Mouse (Mus musculus) midbrain, embryonic 15.5 days (tissue): Measurements from ENCODE around the gene Kcnh2. TPM values are rescaled to one million over a fixed set of nuclear protein-coding genes. Genes with fewer than 3 reads are reported as not detected.
A peak's percentile ranks its signal among the peaks of the same experiment; 100 is the strongest.

Source experiments
- ATAC-seq: fragments of 200-750 bp; cut with Nextera tagmentation; replicated peaks from 2 replicates; pipeline ENCODE4 v1.8.0; 2017; ENCODE audit warnings: moderate TSS enrichment
- H3K27ac ChIP-seq: fragments of 300-500 bp; sonication (generic); 2 replicates; pipeline ENCODE4 v1.5.1; 2015; ENCODE audit warnings: mild to moderate bottlenecking, inconsistent platforms
- H3K27me3 ChIP-seq: fragments of 300-500 bp; sonication (generic); replicated peaks from 2 replicates; pipeline ENCODE4 v1.6.1; 2015; ENCODE audit warnings: inconsistent platforms
- H3K36me3 ChIP-seq: fragments of 300-500 bp; sonication (generic); replicated peaks from 2 replicates; pipeline ENCODE4 v1.6.1; 2015; ENCODE audit warnings: inconsistent platforms
- H3K4me1 ChIP-seq: fragments of 300-500 bp; sonication (generic); 2 replicates; pipeline ENCODE4 v1.6.1; 2015; ENCODE audit warnings: inconsistent platforms
- H3K4me2 ChIP-seq: fragments of 300-500 bp; sonication (generic); 2 replicates; pipeline ENCODE4 v1.6.1; 2015; ENCODE audit warnings: inconsistent platforms, mild to moderate bottlenecking, moderate library complexity
- H3K4me3 ChIP-seq: fragments of 300-500 bp; sonication (generic); 2 replicates; pipeline ENCODE4 v1.5.1; 2015; ENCODE audit warnings: mild to moderate bottlenecking, inconsistent platforms
- H3K9ac ChIP-seq: fragments of 300-500 bp; sonication (generic); 2 replicates; pipeline ENCODE4 v1.6.1; 2015; ENCODE audit warnings: mild to moderate bottlenecking, inconsistent platforms
- H3K9me3 ChIP-seq: fragments of 300-500 bp; sonication (generic); 2 replicates; pipeline ENCODE4 v1.6.1; 2016; ENCODE audit warnings: inconsistent platforms
- WGBS: fragments of 180-500 bp; shearing (Covaris S2); methylation state at CpG from one replicate; pipeline ENCODE4 v1.1.7; 2015; ENCODE audit warnings: mixed read lengths; 5-methylcytosine and 5-hydroxymethylcytosine counted together
- polyA plus RNA-seq: library from polyadenylated mRNA; unstranded; fragments of >200 nt; fragmentation: Nextera tagmentation; extraction: Ambion mirVana; gene quantifications from 2 replicates; pipeline ENCODE4 v1.2.1, GENCODE M21; 2015

Kcnh2 gene
- polyA plus RNA-seq, 1 experiment from 2014 or later, result 11.8 TPM

DNA sequence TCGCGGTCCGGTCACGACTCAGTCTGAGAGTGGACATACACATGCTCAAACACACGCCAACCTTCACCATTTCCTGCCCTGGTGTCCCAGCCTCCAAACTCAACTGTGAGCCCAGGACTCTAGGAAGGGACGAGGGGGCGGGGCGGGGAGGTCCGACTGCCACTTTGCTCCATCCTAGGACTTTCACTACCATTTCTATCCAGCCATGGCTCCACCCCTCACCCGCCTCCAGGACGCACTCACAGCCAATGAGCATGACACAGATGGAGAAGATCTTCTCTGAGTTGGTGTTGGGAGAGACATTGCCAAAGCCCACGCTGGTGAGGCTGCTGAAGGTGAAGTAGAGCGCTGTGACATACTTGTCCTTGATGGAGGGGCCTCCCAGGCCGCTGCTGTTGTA is 26.2 kb downstream of the Kcnh2 start:
- H3K27ac ChIP-seq, result no peak overlapping the region
- no peaks in the 10 kb centered on the region for H3K9me3 ChIP-seq
- H3K36me3 ChIP-seq, result peaks cover 14% of the 10 kb centered on the region; the same call in 1 of the 2 replicates
- H3K4me3 ChIP-seq, result no peak overlapping the region
- H3K9ac ChIP-seq, result no peak overlapping the region
- no peak overlapping the region for H3K4me2 ChIP-seq
- peaks cover 40% of the 10 kb centered on the region for H3K4me1 ChIP-seq
- no peak for ATAC-seq
- 61% methylated on average over 14 of the region's 14 CpGs for whole genome bisulfite sequencing
- no peaks in the 10 kb centered on the region for H3K27me3 ChIP-seq

DNA sequence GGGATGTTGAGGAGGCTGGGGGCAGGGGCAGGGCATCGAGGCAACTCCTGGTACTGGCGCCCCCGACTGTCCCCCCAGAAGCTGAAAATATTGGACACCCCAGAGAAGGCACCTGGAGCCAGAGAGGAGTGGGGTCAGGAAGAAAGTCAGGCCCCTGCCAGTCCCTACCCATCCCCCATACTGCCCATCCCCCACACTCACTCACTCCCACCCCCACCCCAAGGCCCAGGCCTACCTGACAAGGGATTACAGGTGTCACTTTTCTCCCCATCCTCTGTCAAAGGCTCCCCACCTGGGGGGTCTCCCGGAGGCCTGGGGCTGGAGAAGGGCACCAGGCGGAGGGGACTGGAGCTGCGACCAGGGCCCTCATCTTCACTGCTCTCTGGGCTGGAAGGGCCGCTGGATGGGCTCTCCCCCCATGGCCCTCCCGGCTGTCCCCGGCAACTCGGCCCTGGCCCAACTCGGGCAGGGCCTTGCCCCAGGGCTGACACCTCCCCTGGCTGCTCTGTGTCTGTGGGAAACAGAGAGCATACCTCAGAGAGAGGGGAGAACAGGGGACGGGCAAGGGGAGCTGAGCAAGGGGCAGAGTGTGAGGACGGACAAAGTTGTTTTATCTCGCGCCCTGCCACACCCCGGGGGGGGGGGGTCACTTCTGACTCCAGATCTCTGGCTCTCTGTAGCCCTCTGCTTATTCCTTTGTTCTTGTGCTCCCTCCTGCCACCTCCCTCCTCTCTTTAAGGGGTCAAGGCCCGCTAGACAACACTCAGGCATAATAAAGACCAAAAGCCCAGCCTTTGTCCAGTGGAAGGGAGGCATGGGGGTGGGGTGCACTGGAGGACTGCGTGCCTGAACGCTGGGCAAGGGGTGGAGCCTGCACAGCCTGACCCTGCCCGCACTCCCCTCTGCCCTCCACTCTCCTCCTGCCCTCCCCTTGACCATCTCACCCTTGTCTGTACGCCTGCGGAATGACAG is 29.4 kb downstream of the Kcnh2 start:
- Histone ChIP-seq H3K4me3 (no peak overlapping the region), H3K36me3 (peaks cover 14% of the 10 kb centered on the region; the same call in 1 of the 2 replicates), H3K4me2 (no peak overlapping the region), H3K27me3 (no peaks in the 10 kb centered on the region), H3K9me3 (no peaks in the 10 kb centered on the region), H3K27ac (no peak overlapping the region), H3K9ac (no peak overlapping the region), H3K4me1 (peaks cover 21% of the 10 kb centered on the region)
- WGBS, result 9% methylated on average over 22 of the region's 22 CpGs
- peak; percentile 38 for ATAC-seq

DNA sequence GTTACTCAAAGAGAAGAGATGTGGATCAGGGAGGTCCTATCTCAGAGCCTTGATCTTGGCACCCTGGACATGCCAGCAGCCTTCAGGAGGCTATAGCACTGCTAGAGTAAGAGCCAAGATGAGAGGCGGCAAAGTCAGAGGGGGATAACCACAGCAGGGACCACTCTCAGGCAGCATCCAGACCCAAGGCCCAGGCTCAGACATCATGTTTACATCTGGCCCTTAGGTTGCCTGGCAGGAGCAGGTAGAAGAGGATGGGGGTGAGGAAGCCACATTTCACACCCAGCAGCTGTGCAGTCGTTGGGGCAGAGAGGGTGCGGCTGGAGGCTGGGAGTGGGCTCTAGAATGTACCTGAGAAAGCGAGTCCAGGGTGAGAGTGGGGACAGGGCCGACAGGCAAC is 30.5 kb downstream of the Kcnh2 start:
- H3K27me3 ChIP-seq, result no peaks in the 10 kb centered on the region
- no peak overlapping the region for H3K9ac ChIP-seq
- no peak overlapping the region for H3K4me3 ChIP-seq
- no peak for ATAC-seq
- H3K4me2 ChIP-seq, result no peak overlapping the region
- 57% methylated on average over 5 of the region's 5 CpGs for WGBS
- H3K27ac ChIP-seq, result no peak overlapping the region
- peaks cover 21% of the 10 kb centered on the region for H3K4me1 ChIP-seq
- H3K9me3 ChIP-seq, result no peaks in the 10 kb centered on the region
- peaks cover 14% of the 10 kb centered on the region; the same call in 1 of the 2 replicates for H3K36me3 ChIP-seq

DNA sequence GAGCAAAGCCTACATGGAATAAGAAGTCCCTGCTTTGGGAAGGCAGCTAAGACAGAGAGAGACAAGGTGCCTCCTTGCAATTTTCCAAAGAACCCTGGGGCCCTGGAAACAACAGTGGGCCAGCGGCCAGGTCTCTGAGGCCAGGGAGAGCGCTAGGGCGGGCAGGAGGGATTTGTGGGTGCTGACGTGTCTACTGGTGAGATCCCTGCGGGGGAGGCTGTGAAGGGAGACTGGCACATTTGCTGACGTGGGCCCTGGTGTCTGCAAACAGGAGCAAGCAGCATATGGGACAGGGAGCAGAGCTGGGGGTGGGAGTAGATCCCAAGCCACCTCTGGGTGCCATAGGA is 31.0 kb downstream of the Kcnh2 start:
- peaks cover 12% of the 10 kb centered on the region; the same call in 1 of the 2 replicates for H3K36me3 ChIP-seq
- 36% methylated on average over 6 of the region's 6 CpGs for WGBS
- H3K27ac ChIP-seq, result no peak overlapping the region
- no peak overlapping the region for H3K9ac ChIP-seq
- H3K4me2 ChIP-seq, result no peak overlapping the region
- H3K4me3 ChIP-seq, result no peak overlapping the region
- no peaks in the 10 kb centered on the region for H3K9me3 ChIP-seq
- no peaks in the 10 kb centered on the region for H3K27me3 ChIP-seq
- no peak for ATAC-seq
- peaks cover 21% of the 10 kb centered on the region for H3K4me1 ChIP-seq

DNA sequence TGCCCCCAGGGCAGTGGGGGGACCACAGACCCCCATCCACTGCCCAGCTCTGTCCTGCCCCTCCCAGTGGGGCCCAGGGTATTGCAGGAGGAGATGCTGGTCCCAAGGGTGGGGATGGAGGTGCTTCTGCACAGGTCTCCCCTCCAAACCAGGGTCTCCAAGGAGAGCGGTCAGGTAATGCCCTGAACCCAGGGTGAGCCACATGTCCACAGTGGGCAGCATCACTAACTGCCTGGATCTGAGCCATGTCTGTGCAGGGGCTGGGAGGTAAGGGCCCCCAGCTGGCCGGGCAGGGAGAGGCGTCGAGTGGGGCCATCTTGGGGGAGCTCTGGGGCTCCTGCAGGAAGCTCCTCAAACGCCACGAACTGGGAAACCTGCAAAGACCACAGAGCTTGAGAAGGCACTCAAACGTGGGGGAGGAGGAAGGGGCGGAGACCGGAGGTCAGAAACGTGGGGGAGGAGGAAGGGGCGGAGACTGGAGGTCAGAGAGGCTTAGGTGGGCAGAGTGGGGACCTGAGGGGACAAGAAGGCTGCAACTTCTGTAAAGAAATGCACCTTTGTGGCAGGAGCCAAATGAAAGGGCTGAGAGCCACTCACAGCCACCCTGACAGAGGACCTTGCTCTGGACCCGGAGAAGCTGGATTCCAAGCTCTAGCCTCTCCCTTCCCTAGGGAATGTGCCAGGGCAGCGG is 31.5 kb downstream of the Kcnh2 start:
- H3K27ac ChIP-seq, result no peak overlapping the region
- H3K36me3 ChIP-seq, result peaks cover 7% of the 10 kb centered on the region; the same call in 1 of the 2 replicates
- 15% methylated on average over 13 of the region's 13 CpGs for WGBS
- H3K27me3 ChIP-seq, result no peaks in the 10 kb centered on the region
- peaks cover 21% of the 10 kb centered on the region for H3K4me1 ChIP-seq
- H3K9me3 ChIP-seq, result no peaks in the 10 kb centered on the region
- no peak overlapping the region for H3K9ac ChIP-seq
- H3K4me3 ChIP-seq, result no peak overlapping the region
- H3K4me2 ChIP-seq, result no peak overlapping the region
- ATAC-seq, result no peak

DNA sequence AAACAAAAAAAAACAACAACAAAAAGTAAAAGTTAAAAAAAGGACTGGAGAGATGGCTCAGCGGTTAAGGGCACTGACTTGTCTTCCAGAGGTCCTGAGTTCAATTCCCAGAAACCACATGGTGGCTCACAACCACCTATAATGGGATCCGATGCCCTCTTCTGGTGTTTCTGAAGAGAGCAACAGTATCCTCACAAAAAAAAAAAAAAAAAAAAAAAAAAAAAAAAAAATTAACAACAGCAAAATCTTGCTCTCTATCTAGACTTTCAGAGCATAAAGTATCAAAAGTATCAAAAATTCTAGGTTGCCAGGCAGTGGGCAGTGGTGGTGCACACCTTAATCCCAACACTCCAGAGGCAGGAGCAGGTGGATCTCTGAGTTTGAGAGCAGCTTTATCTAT is 42.2 kb downstream of the Kcnh2 start:
- no peak overlapping the region for H3K4me3 ChIP-seq
- no peak overlapping the region for H3K9ac ChIP-seq
- no peaks in the 10 kb centered on the region for H3K36me3 ChIP-seq
- no peaks in the 10 kb centered on the region for H3K27me3 ChIP-seq
- WGBS, result 97% methylated on average over 2 of the region's 2 CpGs
- no peak overlapping the region for H3K4me2 ChIP-seq
- H3K9me3 ChIP-seq, result peaks cover 3% of the 10 kb centered on the region; the same call in 1 of the 2 replicates
- H3K4me1 ChIP-seq, result no peaks in the 10 kb centered on the region
- no peak for ATAC-seq
- H3K27ac ChIP-seq, result no peak overlapping the region

DNA sequence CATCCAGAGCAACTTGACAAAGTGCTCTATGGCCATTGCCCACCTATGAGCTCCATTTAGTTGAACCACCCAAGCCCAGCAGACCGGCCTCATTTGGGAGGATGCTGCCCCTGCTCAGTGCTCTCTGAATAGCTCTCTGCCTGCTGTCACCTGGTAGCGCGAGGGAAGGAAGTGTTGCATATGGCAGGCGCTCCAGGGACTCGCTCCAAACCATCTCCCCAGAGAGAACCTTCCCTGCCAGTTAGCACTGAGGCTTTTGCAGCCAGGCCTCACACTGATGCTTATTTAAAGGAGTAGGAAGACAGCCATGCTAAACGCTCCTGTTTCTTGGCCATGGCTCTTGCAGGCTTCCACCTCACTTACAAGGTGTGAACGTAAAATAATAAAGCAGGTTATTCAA is 42.8 kb downstream of the Kcnh2 start:
- Histone ChIP-seq H3K27me3 (no peaks in the 10 kb centered on the region), H3K4me1 (no peaks in the 10 kb centered on the region), H3K4me3 (no peak overlapping the region), H3K36me3 (no peaks in the 10 kb centered on the region), H3K4me2 (no peak overlapping the region), H3K9ac (no peak overlapping the region), H3K9me3 (no peaks in the 10 kb centered on the region), H3K27ac (no peak overlapping the region)
- 75% methylated on average over 7 of the region's 7 CpGs for WGBS
- ATAC-seq, result no peak

DNA sequence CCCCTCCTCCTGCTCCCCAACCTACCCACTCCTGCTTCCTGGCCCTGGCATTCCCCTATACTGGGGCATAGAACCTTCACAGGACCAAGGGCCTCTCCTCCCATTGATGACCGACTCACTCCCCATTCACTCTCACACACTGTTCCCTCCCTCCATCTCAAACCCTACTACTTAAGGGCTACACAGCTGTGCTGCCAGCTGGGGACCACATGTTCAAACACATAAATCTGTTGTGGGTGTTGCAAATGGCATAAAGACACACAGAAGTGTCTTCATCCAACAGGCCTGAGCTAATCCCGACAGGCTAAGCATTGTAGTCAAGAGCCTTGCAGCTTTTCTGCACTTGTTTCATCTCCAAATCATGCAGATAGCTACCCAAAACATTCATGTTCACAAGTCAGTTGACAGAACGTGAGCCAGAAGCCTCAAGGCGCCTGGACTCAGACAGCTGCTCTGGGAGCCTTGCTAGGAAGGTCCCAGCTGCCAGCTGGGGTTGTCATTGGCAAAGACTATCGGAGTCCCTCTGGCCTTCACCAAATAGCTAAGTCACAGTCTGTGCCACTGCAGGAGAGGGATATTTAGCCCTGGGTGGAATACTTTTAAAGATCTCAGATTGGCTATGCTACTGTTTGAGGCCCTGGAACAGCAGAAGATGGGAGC is 44.2 kb downstream of the Kcnh2 start:
- WGBS, result 64% methylated on average over 5 of the region's 5 CpGs

DNA sequence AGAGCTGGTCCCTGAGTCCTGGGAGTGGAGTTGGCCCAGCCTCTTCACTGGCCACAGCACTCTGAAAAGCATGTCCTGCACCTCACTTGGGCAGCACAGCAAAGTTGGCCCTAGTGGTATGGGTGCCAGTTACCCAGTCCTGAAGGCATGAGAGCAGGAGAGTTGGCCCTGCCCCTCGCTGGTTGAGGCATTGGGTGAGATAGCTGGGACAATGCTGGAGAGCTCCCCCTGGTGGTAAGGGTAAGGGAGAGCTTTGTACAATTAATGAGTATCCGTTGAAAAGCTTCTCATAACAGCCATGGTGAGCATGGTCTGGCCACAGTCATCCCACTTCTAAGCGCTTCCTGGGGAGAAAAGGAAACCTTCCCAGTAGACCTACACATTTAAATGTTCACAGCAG is 48.2 kb downstream of the Kcnh2 start:
- no peaks in the 10 kb centered on the region for H3K36me3 ChIP-seq
- H3K4me1 ChIP-seq, result no peaks in the 10 kb centered on the region
- H3K27me3 ChIP-seq, result no peaks in the 10 kb centered on the region
- no peak overlapping the region for H3K4me3 ChIP-seq
- H3K9ac ChIP-seq, result no peak overlapping the region
- H3K9me3 ChIP-seq, result no peaks in the 10 kb centered on the region
- WGBS, result 54% methylated on average over 3 of the region's 3 CpGs
- no peak overlapping the region for H3K4me2 ChIP-seq
- H3K27ac ChIP-seq, result no peak overlapping the region
- no peak for ATAC-seq

More for the DNA sequence above, 44.2 kb downstream of the Kcnh2 start:
- Histone ChIP-seq H3K36me3 (no peaks in the 10 kb centered on the region), H3K9me3 (no peaks in the 10 kb centered on the region), H3K4me3 (no peak overlapping the region), H3K4me1 (no peaks in the 10 kb centered on the region), H3K27ac (no peak overlapping the region), H3K4me2 (no peak overlapping the region), H3K27me3 (no peaks in the 10 kb centered on the region), H3K9ac (no peak overlapping the region)
- ATAC-seq, result no peak

DNA sequence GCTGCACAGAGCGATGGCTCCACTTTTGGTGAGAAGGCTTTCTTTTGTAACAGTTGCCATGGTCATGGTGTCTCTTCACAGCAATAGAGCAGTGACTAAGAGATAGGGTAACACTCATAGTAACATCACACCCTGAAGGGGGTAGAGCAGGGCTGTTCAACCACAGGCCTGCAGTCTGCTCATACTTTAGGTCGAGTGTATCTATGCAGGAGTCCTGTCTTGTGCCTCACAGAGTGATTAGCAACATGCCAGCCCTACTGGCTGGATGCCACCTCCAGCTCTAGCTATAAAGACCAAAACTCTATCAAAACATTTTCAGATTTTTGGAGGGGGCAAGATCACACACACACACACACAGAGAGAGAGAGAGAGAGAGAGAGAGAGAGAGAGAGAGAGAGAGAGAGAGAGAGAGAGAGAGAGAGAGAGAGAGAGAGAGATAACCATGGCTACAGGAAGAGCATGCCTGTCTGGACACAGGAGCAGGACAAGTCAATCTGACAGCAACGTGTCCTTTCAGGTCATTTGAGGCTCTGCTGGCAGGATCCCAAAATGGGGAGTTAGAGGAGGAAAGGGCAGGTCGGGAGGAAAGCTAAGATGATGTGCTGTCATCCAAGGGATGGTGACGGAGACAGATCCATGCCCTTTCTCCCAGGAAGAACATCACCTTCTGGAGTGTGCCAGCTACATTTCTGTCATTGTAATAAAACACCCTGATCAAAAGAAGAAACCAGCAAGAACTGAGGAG is 51.4 kb downstream of the Kcnh2 start:
- ATAC-seq, result no peak
- Histone ChIP-seq H3K27me3 (no peaks in the 10 kb centered on the region), H3K36me3 (no peaks in the 10 kb centered on the region)

DNA sequence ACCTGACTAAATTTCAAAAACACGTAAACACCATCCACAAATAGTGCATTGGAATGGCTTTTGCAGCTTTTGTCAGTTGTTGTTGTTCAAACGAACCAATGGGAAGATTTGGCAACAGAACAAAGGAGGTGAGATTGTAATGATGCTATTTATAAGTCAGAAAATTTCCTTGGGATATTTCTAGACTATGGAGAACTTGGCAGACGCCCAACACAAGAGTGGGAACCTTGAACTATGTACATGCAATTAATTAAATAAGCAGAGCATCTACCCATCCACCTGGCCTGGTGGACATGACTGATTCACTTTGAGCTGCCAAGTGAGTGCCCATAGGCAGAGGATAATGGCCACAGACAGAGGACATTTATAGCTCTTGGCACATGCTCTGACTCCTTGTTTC is 59.5 kb downstream of the Kcnh2 start:
- Histone ChIP-seq H3K36me3 (no peaks in the 10 kb centered on the region), H3K4me2 (no peak overlapping the region), H3K27ac (no peak overlapping the region), H3K9ac (no peak overlapping the region), H3K4me1 (no peaks in the 10 kb centered on the region), H3K27me3 (no peaks in the 10 kb centered on the region), H3K9me3 (0 out of 2 replicates have a peak, but pooled peaks cover 4% of the 10 kb centered on the region), H3K4me3 (no peak overlapping the region)
- WGBS, result 78% methylated on average over 3 of the region's 3 CpGs
- no peak for ATAC-seq

More for the DNA sequence above, 51.4 kb downstream of the Kcnh2 start:
- Histone ChIP-seq H3K27ac (no peak overlapping the region), H3K4me1 (no peaks in the 10 kb centered on the region), H3K4me2 (no peak overlapping the region), H3K4me3 (no peak overlapping the region), H3K9ac (no peak overlapping the region), H3K9me3 (no peaks in the 10 kb centered on the region)
- 57% methylated on average over 5 of the region's 5 CpGs for WGBS
